ENCODE assay signal across 21 mouse cellular contexts in the genomic region with DNA sequence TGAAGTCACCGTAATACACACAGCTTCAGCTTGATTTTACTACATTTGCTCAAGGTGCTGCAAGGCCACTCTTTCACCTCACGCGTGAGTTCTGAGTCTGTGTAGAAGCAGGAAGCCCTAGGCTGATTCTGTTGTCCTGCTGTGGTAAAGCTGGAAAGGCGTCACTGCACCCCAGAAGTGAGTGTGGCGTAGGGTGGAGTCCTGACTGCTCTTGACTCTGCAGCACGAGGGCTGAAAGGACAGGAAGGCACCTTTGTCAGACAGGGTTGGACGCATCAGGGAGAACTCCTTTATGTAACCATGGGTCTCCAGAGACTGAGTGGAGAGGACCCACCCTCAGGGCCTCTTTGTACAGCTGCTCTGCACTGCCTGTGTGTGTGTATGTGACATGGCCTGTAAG.
"Had no signal": no experiment of that assay in that cellular context is flagged by ENCODE, and none has a peak within 500 bp of the region (broad histone marks: within the 10 kb centered on the region; RNA-seq: fewer than 3 reads in every experiment).

No protein-coding gene starts in this region.

- H3K9me3 ChIP-seq: lung, embryonic 15.5 days; midbrain, embryonic 10.5 days; midbrain, embryonic 12.5 days; neural tube, embryonic 13.5 days; neural tube, embryonic 15.5 days had no signal

- H3K27ac ChIP-seq: liver, embryonic 14.5 days; lung, embryonic 15.5 days; macrophage; midbrain, embryonic 10.5 days; midbrain, embryonic 12.5 days; neural tube, embryonic 13.5 days; neural tube, embryonic 15.5 days had no signal

- H3K4me3 ChIP-seq: lung, embryonic 15.5 days; midbrain, embryonic 10.5 days; midbrain, embryonic 12.5 days; neural tube, embryonic 13.5 days; neural tube, embryonic 15.5 days had no signal

- DNase-seq: lung, adult 2 months; lung, postnatal 14 days; lung, postnatal 36 days; midbrain, embryonic 14.5 days; retina, postnatal 1 day; right cerebral cortex, adult 18-20 months; right cerebral cortex, postnatal 25 days; right cerebral cortex, postnatal 4 days; spleen, adult 18-20 months; thymus, adult 18-20 months; thymus, postnatal 14 days; thymus, postnatal 36 days had no signal

- H3K4me1 ChIP-seq: lung, embryonic 15.5 days; midbrain, embryonic 10.5 days; midbrain, embryonic 12.5 days; neural tube, embryonic 13.5 days; neural tube, embryonic 15.5 days had no signal

- H3K27me3 ChIP-seq: lung, embryonic 15.5 days; midbrain, embryonic 12.5 days; neural tube, embryonic 13.5 days; neural tube, embryonic 15.5 days had no signal

- ATAC-seq: lung, postnatal 0 days; midbrain, embryonic 16.5 days had no signal

- H3K4me2 ChIP-seq: lung, embryonic 15.5 days; midbrain, embryonic 12.5 days; neural tube, embryonic 13.5 days; neural tube, embryonic 15.5 days had no signal

- H3K9ac ChIP-seq: liver, embryonic 14.5 days; lung, embryonic 15.5 days; midbrain, embryonic 12.5 days; neural tube, embryonic 13.5 days; neural tube, embryonic 15.5 days had no signal
